Mouse (Mus musculus) heart, postnatal 14 days (tissue): ENCODE data around the gene Kcne2. TPM values are rescaled to one million over a fixed set of nuclear protein-coding genes. Genes with fewer than 3 reads are reported as not detected.

Source experiments
- DNase-seq, 2 experiments: peaks; one replicate each; pipeline ENCODE4 v3.0.0; 2021 to 2022
- intact Hi-C: fragments of 180-260 bp; cut with DNase I; formaldehyde crosslinking; loops from one replicate; pipeline ENCODE4 v1.15.1; 2025
- total RNA-seq, 2 experiments: library from RNA; stranded (reverse); gene quantifications; 2 replicates each; pipeline ENCODE4 v1.2.3; 2021

The Kcne2 gene
- total RNA-seq, 2 experiments from 2014 or later: not detected

DNA sequence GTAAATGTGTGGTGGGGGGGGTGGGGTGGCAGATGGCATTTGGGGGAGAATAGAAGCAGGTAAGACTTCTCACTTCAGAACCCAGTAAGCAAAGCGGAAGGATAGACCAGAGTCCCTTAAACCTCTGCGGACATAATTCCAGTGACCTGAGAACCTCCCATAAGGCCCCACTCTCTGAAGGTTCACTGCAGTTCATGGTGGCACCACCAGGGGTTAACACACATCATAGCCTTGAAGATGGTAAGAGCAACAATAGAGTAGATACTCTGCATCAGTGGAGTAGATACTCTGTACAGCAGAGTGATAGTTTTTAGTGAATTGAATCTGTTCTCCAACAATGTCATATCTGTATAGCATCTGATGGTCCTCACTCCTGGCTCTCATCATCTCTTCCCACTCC, 13.3 kb downstream of the Kcne2 start:
- intact Hi-C loops: loop anchor here (10.0 kb wide), 1 partner anchor 581 kb away; the partner anchor contains the start of genes Cryzl1 and Itsn1
- no peak for DNase-seq

DNA sequence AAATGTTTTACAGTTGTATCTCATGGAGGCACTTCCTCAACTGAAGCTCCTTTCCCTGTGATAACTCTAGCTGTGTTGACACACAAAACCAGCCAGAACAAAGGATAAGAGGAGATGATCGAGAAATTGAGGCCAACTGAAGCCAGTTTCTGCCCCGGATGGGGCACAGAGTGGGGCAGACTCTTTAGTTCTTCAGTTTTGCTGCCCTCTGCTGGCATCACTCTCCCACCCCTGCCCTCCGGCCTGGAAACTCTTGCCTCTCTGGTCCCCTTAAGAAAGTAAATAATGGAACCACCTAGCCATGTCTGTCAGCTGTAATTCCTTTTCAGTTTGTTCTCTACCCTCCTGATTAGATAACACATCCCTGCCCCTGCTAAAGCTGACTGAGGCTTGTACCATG, 15.8 kb downstream of the Kcne2 start:
- intact Hi-C loops: loop anchor here (10.0 kb wide), 1 partner anchor 583 kb away; the partner anchor contains the start of genes Cryzl1 and Itsn1
- no peak for DNase-seq

DNA sequence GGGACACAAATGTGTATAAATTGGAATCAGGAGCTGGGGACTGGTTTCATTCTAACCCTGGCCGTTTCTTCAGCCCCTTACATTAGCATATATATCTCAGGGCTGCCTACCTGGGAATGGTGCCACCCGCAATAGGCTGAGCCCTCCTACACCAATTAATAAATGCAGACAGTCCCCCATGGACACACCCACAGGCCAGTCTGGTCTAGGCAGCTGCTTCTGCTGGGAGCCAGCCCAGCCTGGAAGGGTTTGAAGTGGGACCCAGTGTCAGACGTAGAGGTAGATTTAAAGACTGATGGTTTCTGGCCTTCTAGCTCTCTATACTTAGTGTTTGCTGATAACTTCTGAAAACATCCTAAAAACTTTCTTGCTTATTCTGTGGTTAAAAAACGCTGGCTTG, 16.9 kb downstream of the Kcne2 start:
- no peak for DNase-seq
- intact Hi-C loops: loop anchor here (10.0 kb wide), 1 partner anchor 584 kb away; the partner anchor contains the start of genes Cryzl1 and Itsn1

GRCm38 (mm10) chr16:92313953-92314741, 22.0 kb downstream of the Kcne2 start:
- DNase-seq: peak; percentile 15 to 55
- intact Hi-C loops: loop anchor here (2.0 kb wide), 1 partner anchor 23 kb away; no protein-coding TSS in a partner anchor

DNA sequence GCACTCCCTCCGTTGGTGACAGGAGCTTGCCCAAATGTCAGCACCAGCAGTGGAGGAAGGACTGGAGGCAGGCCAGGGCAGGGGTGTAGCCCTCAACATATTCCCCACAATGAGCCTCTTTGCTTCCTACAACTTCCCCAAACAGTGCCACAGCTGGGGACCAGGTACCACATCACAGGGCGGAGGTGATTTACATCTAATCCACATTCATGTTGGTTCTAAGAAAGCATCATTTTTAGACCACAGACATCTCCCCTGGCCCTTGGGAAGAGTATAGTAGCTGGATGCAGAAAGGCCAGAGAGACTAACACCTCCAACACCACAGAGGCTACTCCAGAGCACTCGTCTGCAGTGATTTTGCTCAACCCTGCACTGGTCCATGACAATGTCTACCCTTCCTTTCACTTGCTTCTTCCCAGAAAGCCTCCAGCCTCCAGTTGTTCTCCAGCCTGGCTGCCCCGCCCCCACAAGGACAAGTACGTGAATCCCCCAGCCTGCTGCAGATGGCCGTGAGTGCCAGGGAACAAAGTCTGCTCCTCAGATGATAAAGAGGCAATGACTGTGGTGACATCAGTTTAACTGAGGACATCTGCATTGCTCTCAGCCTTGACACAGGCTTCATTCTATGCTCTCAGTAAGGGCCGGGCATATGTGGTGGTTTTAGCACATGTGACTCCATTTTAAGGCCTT, 24.0 kb downstream of the Kcne2 start:
- intact Hi-C loops: no loop called here
- no peak for DNase-seq

- intact Hi-C loops: no loop called here
- peak; percentile 62 to 70 for DNase-seq
Observed at GRCm38 (mm10) chr16:92319353-92320109, 27.3 kb downstream of the Kcne2 start.

DNA sequence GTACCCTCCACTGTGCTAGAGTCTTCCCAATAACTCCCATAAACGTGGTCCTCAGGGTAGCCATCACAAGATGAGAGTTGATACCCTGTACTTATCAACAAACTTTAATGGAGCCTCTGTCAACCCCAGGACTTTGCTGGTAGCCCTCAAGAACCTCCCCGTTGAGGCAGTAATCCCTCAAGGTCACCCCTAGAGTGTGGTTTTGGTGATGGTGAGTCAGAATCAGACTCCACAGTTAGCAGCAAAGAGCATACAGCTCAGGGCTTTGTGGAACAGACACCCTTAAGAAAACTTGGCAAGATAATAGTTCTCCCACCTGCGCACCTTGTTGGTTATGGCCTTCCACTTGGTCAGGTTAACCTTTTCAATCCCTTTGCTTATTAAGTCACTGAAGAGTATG, 28.2 kb downstream of the Kcne2 start:
- intact Hi-C loops: no loop called here
- DNase-seq: no peak

- intact Hi-C loops: no loop called here
- DNase-seq: no peak
Observed at GRCm38 (mm10) chr16:92321341-92321740, 29.2 kb downstream of the Kcne2 start, which contains the start of gene Fam243. Gene Fam243 (minus strand): TSS chr16:92321441.

GRCm38 (mm10) chr16:92324309-92325061, 32.3 kb downstream of the Kcne2 start:
- intact Hi-C loops: no loop called here
- DNase-seq: no peak

DNA sequence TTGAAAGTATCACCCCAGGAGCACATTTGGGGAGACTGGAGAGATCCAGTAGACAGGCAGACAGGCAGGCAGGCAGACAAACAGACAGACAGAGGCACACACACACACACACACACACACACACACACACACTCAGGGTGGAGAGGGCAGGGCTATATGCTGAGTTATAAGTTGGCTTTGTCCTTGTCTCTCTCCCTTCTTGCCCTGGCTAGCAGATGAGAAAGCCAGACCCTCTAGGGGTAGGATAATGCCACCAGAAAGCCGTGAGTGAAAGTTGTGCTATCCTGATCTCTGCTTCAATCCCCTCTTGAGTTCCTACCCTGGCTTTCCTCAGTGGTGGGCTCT, 32.8 kb downstream of the Kcne2 start:
- DNase-seq: no peak
- intact Hi-C loops: no loop called here

GRCm38 (mm10) chr16:92327911-92328310, 35.7 kb downstream of the Kcne2 start:
- no peak for DNase-seq
- intact Hi-C loops: no loop called here

- no peak for DNase-seq
- intact Hi-C loops: no loop called here
Observed at GRCm38 (mm10) chr16:92330966-92331365, 38.8 kb downstream of the Kcne2 start.

DNA sequence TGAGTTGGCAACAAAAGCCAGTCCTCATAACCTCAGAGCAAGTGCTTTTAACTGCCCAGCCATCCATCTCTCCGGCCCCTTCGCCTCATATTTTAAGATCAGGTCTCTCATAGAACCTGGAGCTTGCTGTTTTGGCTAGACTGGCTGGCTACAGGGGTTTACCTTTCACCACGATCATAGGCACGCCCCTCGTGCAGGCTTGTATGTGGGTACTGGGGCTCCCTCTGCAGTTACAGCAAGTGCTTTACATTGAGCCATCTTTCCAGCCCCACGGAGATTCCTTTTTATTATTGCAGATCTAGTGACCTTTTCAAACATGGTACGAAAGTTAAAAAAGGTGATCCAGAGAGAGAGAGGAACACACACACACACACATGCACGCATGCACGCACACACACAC, 42.4 kb downstream of the Kcne2 start:
- intact Hi-C loops: no loop called here
- DNase-seq: no peak

DNA sequence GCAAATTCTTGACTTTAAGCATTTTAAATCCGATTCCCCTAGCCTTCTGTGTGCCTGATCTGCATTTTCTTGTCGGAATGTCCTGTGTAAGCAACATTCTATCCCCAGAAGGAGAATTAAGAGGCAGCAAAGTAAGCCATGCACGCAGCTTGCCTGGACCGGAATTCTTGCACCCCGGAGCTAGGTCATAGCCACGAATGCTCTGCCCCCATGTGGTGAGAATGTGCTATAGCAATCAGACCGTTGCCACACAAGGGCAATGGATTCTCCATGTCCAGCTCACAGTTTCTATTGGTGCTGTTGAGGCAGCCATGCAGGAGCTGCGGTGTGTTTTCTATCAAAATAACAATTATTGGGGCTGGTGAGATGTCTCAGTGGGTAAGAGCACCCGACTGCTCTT, 44.1 kb downstream of the Kcne2 start:
- DNase-seq: peak; percentile 73 to 85
- intact Hi-C loops: loop anchor here (2.0 kb wide), 1 partner anchor 21 kb away; no protein-coding TSS in a partner anchor

DNA sequence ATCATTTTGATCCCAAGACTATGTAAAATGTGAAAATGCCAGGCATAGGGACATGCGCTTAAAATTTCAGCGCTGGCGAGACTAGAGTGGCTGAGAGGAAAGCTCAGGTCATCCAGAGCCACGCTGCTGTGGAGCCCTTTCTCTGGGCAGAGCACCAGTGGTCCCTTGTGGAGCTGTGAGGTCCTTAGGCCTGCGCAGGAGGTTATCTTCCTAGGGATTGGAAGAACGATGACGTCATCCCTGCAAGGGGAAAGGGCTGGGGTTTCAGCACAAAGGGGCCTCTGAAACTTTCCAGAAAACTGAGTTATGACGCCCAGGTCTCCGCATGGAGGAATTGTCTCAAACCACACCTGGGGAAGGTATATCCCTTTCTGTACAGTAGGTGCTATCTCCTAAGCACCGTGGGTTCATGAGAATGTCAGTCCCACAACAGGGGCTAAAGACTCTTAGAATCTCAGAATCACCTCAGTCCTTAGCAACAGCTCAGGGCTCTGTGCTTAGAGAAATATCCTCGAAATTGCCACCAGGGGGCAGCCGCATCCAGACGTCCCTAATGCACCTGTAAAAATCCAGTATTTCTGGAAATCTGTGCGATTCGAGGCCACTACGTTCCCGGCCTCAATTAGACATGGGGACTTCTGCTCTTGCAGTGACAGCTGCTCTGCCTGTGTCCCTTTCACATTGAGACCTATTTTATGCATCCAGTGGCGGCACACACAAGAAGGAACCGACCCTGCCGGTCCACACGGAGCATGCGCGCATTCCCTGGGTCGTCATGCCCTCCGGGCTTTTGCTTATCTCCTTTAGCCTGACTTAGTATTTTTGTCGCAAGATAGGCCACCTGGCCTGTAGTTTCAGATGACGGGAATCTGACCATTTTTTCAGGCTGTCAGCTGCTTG, 48.7 kb downstream of the Kcne2 start:
- peak; percentile 72 to 77 for DNase-seq
- intact Hi-C loops: loop anchor here (2.0 to 5.0 kb wide), 2 partner anchors 118 to 136 kb away; no protein-coding TSS in a partner anchor

DNA sequence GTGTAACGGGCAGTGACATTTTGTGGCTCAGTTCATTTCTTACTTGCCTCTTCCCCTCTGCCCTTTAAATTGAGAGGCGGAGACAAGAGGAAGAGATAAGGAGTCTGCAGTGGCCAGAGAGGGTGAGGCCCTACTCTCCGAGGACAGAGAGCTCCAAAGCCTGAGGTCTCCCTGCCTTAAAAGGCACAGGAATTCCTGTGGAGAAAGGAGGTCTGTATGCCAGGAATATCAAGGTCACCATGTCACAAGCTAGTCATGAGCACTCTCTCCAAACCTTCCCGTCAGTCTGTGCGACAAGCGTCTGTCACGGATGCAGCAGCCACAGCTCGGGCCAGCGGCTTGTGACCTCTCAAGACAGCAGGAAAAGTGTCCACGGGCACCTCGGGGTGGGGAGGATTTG, 53.0 kb downstream of the Kcne2 start:
- intact Hi-C loops: no loop called here
- DNase-seq: peak; percentile 55 to 70

DNA sequence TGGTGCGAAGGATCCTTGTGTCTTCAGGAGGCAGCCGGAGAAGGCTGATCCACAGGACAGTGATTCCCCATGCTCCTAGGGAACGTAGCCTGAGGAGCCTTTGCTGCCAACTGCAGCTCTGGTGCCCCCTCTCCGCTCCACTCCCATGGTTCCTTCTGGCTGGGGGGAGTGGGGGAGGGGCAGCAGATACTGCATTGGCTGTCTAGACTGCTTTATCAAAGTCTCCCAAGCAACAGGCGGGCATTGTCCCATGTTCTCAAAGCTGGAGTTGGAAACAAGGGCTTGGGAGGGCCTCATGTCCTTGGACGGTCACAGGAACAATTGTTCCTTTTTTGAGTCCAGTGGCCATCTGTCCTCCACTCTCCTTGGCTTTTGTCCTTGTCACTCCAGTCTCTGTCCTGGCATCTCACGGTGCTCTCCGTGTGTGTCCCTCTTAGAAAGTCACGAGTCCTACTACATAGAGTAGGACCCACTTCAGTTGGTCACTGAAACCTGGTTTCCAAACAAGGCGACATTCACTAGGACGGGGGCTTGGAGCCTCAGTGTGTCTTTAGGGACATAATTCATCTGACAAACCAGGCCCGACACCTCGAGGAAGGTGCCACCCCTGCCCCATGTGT, 54.2 kb downstream of the Kcne2 start:
- DNase-seq: peak; percentile 74 to 85
- intact Hi-C loops: no loop called here
